In the genomic region with DNA sequence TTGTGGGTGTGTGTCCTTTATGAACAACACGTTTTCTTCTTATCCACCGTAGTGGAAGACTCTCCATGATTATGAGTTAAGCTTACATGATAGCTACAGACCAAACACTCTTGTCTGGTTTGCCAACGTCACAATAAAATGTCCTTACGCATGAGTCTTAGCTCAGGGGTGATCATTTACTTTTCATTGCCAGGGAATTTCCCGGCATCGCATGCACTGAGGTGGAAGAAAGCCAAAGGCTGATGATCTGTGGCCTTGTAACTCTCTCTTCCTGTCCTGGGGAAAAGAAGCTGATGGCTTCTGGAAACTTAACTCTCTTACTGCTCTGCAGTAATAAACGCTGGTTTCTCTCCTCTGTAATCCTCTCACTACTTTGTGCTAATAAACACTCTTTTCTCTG, we compare ENCODE assay signal across 12 mouse cellular contexts. TPM values are rescaled to one million over a fixed set of nuclear protein-coding genes. Genes with fewer than 3 reads are reported as not detected.
DNase-seq lines count a peak whose midpoint lies in the region; ATAC-seq and TF ChIP-seq lines count a peak whose summit lies in the region.
"Had no signal": no experiment of that assay in that cellular context is flagged by ENCODE, and none has a peak within 500 bp of the region (broad histone marks: within the 10 kb centered on the region; RNA-seq: fewer than 3 reads in every experiment).

No protein-coding gene starts in this region.

- H3K4me3 ChIP-seq in gastrocnemius, adult 2 months, result peak overlapping the region; percentile 33
- no peak overlapping the region for H3K4me3 ChIP-seq in lung, embryonic 16.5 days (ENCODE audit: low read length)
- H3K4me3 ChIP-seq: limb, embryonic 10.5 days; midbrain, embryonic 12.5 days had no signal

- H3K4me1 ChIP-seq in lung, embryonic 16.5 days (replicated peaks; ENCODE audit: control insufficient read depth, insufficient read depth, low read length), result 0 out of 2 replicates have a peak, but pooled peaks cover 2% of the 10 kb centered on the region
- H3K4me1 ChIP-seq: limb, embryonic 10.5 days; midbrain, embryonic 12.5 days had no signal

- no peaks in the 10 kb centered on the region for H3K9me3 ChIP-seq in lung, embryonic 16.5 days (ENCODE audit: control insufficient read depth, low read length)
- H3K9me3 ChIP-seq: limb, embryonic 10.5 days; midbrain, embryonic 12.5 days had no signal

- H3K27me3 ChIP-seq in lung, embryonic 16.5 days (ENCODE audit: control insufficient read depth, insufficient read depth, low read depth, low read length), result no peaks in the 10 kb centered on the region
- H3K27me3 ChIP-seq: midbrain, embryonic 12.5 days had no signal

- H3K27ac ChIP-seq in gastrocnemius, adult 2 months, result peak overlapping the region; percentile 12; the same call in 1 of the 2 replicates
- no peak overlapping the region for H3K27ac ChIP-seq in lung, embryonic 16.5 days (ENCODE audit: low read length)
- H3K27ac ChIP-seq: limb, embryonic 10.5 days; midbrain, embryonic 12.5 days had no signal

- 56% methylated on average over 7 of the region's 7 CpGs for WGBS in lung, embryonic 16.5 days

- H3K4me2 ChIP-seq in lung, embryonic 16.5 days (ENCODE audit: low read depth, low read length), result no peak overlapping the region
- H3K4me2 ChIP-seq: midbrain, embryonic 12.5 days had no signal

- ATAC-seq in lung, embryonic 16.5 days (ENCODE audit: low read depth), result 0 out of 2 replicates have a peak, but pooled peaks have one; percentile 4
- ATAC-seq: liver, postnatal 0 days had no signal

- no peak for DNase-seq in gastrocnemius, adult 2 months
- DNase-seq in gastrocnemius, postnatal 36 days, result no peak
- peak; percentile 84 for DNase-seq in adrenal gland, adult 2 months
- DNase-seq in heart, postnatal 10 days, result peak; percentile 57 to 58
- DNase-seq in urinary bladder, postnatal 25 days (ENCODE audit: low spot score), result no peak
- DNase-seq in left cerebral cortex, postnatal 25 days (ENCODE audit: low spot score in 2 of 2), result no peak
- no peak for DNase-seq in urinary bladder, postnatal 4 days (ENCODE audit: low spot score in 2 of 2)
- DNase-seq: cerebellum, adult 11 months; liver, postnatal 0 days had no signal

- no peak overlapping the region for H3K9ac ChIP-seq in lung, embryonic 16.5 days (ENCODE audit: low read length)
- H3K9ac ChIP-seq: liver, postnatal 0 days; midbrain, embryonic 12.5 days had no signal

- intact Hi-C loops in gastrocnemius, adult 2 months (cut with DNase I), result loop anchor here (10.0 kb wide), 2 partner anchors 75 to 365 kb away; no protein-coding TSS in a partner anchor
- intact Hi-C loops in gastrocnemius, postnatal 36 days (cut with DNase I), result no loop called here
- intact Hi-C loops in heart, postnatal 10 days (cut with DNase I), result loop anchor here (10.0 kb wide), 1 partner anchor 155 kb away; no protein-coding TSS in a partner anchor
- intact Hi-C loops in left cerebral cortex, postnatal 25 days (cut with DNase I), result no loop called here

- H3K36me3 ChIP-seq in lung, embryonic 16.5 days (ENCODE audit: control insufficient read depth, insufficient read depth, low read length), result no peaks in the 10 kb centered on the region; the same call in 1 of the 2 replicates

- TF ChIP-seq CTCF in gastrocnemius, adult 2 months (IDR thresholded peaks at IDR 0.05), result no peak

RNA-seq across cellular contexts. Expression of a gene that starts 8.1 kb away (rescaled TPM):
- 10 to 100 TPM; 42.0 to 52.7 TPM for total RNA-seq in gastrocnemius, adult 2 months (2021)
- total RNA-seq in gastrocnemius, postnatal 36 days (2021), result 10 to 100 TPM; 38.9 to 46.2 TPM
- 100 to 1,000 TPM; 110 to 159 TPM for total RNA-seq in adrenal gland, adult 2 months (2021)
- polyA plus RNA-seq in adrenal gland, adult 2 months (2012; rRNA removed), result 14.3 and 16.0 TPM in 2 replicates
- total RNA-seq in heart, postnatal 10 days (2021), result 10 to 100 TPM; 45.0 to 46.9 TPM
- 23.0 and 24.4 TPM in 2 replicates for polyA plus RNA-seq in lung, embryonic 16.5 days (2015; fragmentation: Nextera tagmentation; extraction: Ambion mirVana)
- total RNA-seq in left cerebral cortex, postnatal 25 days (2021), result 100 to 1,000 TPM; 230 to 238 TPM

RNA-seq across cellular contexts. Expression of a gene that starts 41.3 kb away (rescaled TPM):
- total RNA-seq in gastrocnemius, adult 2 months (2021), result 10 to 100 TPM; 37.1 to 42.5 TPM
- 10 to 100 TPM; 34.8 to 36.8 TPM for total RNA-seq in gastrocnemius, postnatal 36 days (2021)
- total RNA-seq in adrenal gland, adult 2 months (2021), result 100 to 1,000 TPM; 159 to 172 TPM
- polyA plus RNA-seq in adrenal gland, adult 2 months (2012; rRNA removed), result 336 and 349 TPM in 2 replicates
- total RNA-seq in heart, postnatal 10 days (2021), result 10 to 100 TPM; 81.3 to 83.9 TPM
- 74.8 and 81.4 TPM in 2 replicates for polyA plus RNA-seq in lung, embryonic 16.5 days (2015; fragmentation: Nextera tagmentation; extraction: Ambion mirVana)
- 10 to 100 TPM; 66.2 to 69.7 TPM for total RNA-seq in left cerebral cortex, postnatal 25 days (2021)

Comparison
In these comparisons a context has a peak if more than half of its experiments do, and no peak if none do; other contexts are left out.
1. intact Hi-C loops: an anchor here in gastrocnemius, adult 2 months (10.0 kb wide) and heart, postnatal 10 days (10.0 kb wide); none called in gastrocnemius, postnatal 36 days and left cerebral cortex, postnatal 25 days.
2. DNase-seq: peak in adrenal gland, adult 2 months (single experiment) and heart, postnatal 10 days (2 of 2); none in gastrocnemius, adult 2 months (single experiment), gastrocnemius, postnatal 36 days (0 of 2), urinary bladder, postnatal 25 days (single experiment), left cerebral cortex, postnatal 25 days (0 of 2) and urinary bladder, postnatal 4 days (0 of 2).